Mouse (Mus musculus) spleen, adult 18-20 months (tissue): ENCODE measurements at regions not wholly inside any gene's neighbourhood (a gene's known extent, or its start where the extent isn't known, plus 50 kb on each side); places are given as distances from the start of the nearest gene placed in this dataset.

Source experiments
- DNase-seq, 2 experiments: peaks; one replicate each; pipeline ENCODE4 v3.0.0; 2022; ENCODE audit warnings: mixed read lengths in 2 of 2

- DNase-seq: no peak
Observed at GRCm38 (mm10) chr8:115626396-115627136, 81.0 kb downstream of the Maf start.

- DNase-seq: no peak
Observed at GRCm38 (mm10) chr8:115625072-115625471, 82.5 kb downstream of the Maf start.

GRCm38 (mm10) chr8:115618049-115618760 lies 89.4 kb downstream of the Maf start:
- DNase-seq: peak; percentile 8 to 20

- no peak for DNase-seq
Observed at GRCm38 (mm10) chr8:115616871-115617605, 90.6 kb downstream of the Maf start.

- no peak for DNase-seq
Observed at GRCm38 (mm10) chr8:115613946-115614584, 93.5 kb downstream of the Maf start.

- DNase-seq: no peak
Observed at GRCm38 (mm10) chr8:115612119-115612518, 95.5 kb downstream of the Maf start.

- no peak for DNase-seq
Observed at GRCm38 (mm10) chr8:115599771-115600170, 107.8 kb downstream of the Maf start.

GRCm38 (mm10) chr8:115597226-115597953 lies 110.2 kb downstream of the Maf start:
- no peak for DNase-seq

- no peak for DNase-seq
Observed at GRCm38 (mm10) chr8:115589721-115590120, 117.9 kb downstream of the Maf start.

GRCm38 (mm10) chr8:115589076-115589475 lies 118.5 kb downstream of the Maf start:
- no peak for DNase-seq

- no peak for DNase-seq
Observed at GRCm38 (mm10) chr8:115584311-115584907, 123.2 kb downstream of the Maf start.

GRCm38 (mm10) chr8:115583221-115583620 lies 124.4 kb downstream of the Maf start:
- no peak for DNase-seq

GRCm38 (mm10) chr8:115581940-115582517 lies 125.6 kb downstream of the Maf start:
- DNase-seq: no peak

GRCm38 (mm10) chr8:115568394-115568793 lies 139.2 kb downstream of the Maf start:
- no peak for DNase-seq

- DNase-seq: no peak
Observed at GRCm38 (mm10) chr8:115565768-115566167, 141.8 kb downstream of the Maf start.

GRCm38 (mm10) chr8:115562362-115562761 lies 145.2 kb downstream of the Maf start:
- no peak for DNase-seq

GRCm38 (mm10) chr8:115560985-115561916 lies 146.3 kb downstream of the Maf start:
- no peak for DNase-seq

- DNase-seq: no peak
Observed at GRCm38 (mm10) chr8:115555452-115555851, 152.1 kb downstream of the Maf start.

- no peak for DNase-seq
Observed at GRCm38 (mm10) chr8:115554185-115554584, 153.4 kb downstream of the Maf start.

GRCm38 (mm10) chr8:115551262-115551661 lies 156.3 kb downstream of the Maf start:
- no peak for DNase-seq
